In genomic region chr1:42773851-42774464, GRCm38 (mm10) we compare ENCODE assay signal across 12 mouse cellular contexts.
A peak's percentile ranks its signal among the peaks of the same experiment; 100 is the strongest.
DNase-seq lines count a peak whose midpoint lies in the region; ATAC-seq lines count a peak whose summit lies in the region.
"Had no signal": no experiment of that assay in that cellular context is flagged by ENCODE, and none has a peak within 500 bp of the region (broad histone marks: within the 10 kb centered on the region; RNA-seq: fewer than 3 reads in every experiment).

No protein-coding gene starts in this region.

- peak; percentile 42 to 48 for DNase-seq in left cerebral cortex, adult 18-20 months (ENCODE audit: low spot score in 2 of 2)
- no peak for DNase-seq in left cerebral cortex, postnatal 4 days
- peak; percentile 9 for DNase-seq in ZHBTc4 (ENCODE audit: low read depth, low spot score)
- peak; percentile 45 for DNase-seq in kidney, adult 18-20 months
- peak; percentile 47 to 64 for DNase-seq in kidney, postnatal 4 days
- DNase-seq in liver, result no peak
- DNase-seq in MN1 (ENCODE audit: low spot score), result no peak
- DNase-seq: adrenal gland, postnatal 25 days; cerebellum, adult 11 months; lung, postnatal 10 days had no signal

- intact Hi-C loops in left cerebral cortex, postnatal 4 days (cut with DNase I), result loop anchor here (10.0 kb wide), 1 partner anchor 1619 kb away; no protein-coding TSS in a partner anchor

- no peak for ATAC-seq in erythroid progenitor cell, adult 5-6 weeks (replicated peaks; ENCODE audit: low FRiP score, poor library complexity, severe bottlenecking)
- ATAC-seq: forebrain, embryonic 15.5 days had no signal

Comparison
In these comparisons a context has a peak if more than half of its experiments do, and no peak if none do; other contexts are left out.
1. DNase-seq: peak in left cerebral cortex, adult 18-20 months (2 of 2), ZHBTc4 (single experiment), kidney, adult 18-20 months (single experiment) and kidney, postnatal 4 days (2 of 2); none in left cerebral cortex, postnatal 4 days (single experiment), liver (single experiment) and MN1 (single experiment).